Comparison of ENCODE assay signal across 27 mouse cellular contexts in the genomic region with DNA sequence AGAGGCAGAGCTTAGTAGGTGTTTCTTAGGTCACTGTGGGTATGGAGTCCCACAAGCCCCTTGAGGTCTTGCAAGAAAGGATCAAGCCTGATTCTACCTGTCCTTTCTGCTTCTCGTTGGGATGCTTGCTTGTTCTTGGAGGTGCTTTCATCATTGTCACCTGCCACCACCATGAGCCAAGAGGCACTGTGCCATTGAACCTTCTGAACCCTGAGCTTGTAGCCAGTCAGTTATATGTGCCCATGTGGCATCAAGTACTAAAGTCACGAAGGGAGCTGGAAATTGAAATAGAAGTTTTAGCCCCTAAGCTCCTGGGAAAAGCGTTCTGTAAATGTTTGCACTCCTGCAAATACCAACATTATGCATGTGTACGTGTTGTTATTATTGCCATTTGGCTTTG.
"Had no signal": no experiment of that assay in that cellular context is flagged by ENCODE, and none has a peak within 500 bp of the region (broad histone marks: within the 10 kb centered on the region; RNA-seq: fewer than 3 reads in every experiment).

No protein-coding gene starts in this region.

- H3K27ac ChIP-seq: embryonic facial prominence, embryonic 10.5 days; embryonic facial prominence, embryonic 12.5 days; embryonic facial prominence, embryonic 13.5 days; embryonic facial prominence, embryonic 15.5 days; forebrain, embryonic 10.5 days; forebrain, embryonic 12.5 days; forebrain, embryonic 13.5 days; forebrain, embryonic 15.5 days; gastrocnemius, adult 2 months; heart, adult 2 months had no signal

- H3K36me3 ChIP-seq: embryonic facial prominence, embryonic 12.5 days; embryonic facial prominence, embryonic 13.5 days; embryonic facial prominence, embryonic 15.5 days; forebrain, embryonic 15.5 days had no signal

- H3K4me2 ChIP-seq: embryonic facial prominence, embryonic 12.5 days; embryonic facial prominence, embryonic 13.5 days; embryonic facial prominence, embryonic 15.5 days; forebrain, embryonic 12.5 days; forebrain, embryonic 13.5 days; forebrain, embryonic 15.5 days had no signal

- H3K9me3 ChIP-seq: embryonic facial prominence, embryonic 10.5 days; embryonic facial prominence, embryonic 12.5 days; embryonic facial prominence, embryonic 13.5 days; embryonic facial prominence, embryonic 15.5 days; forebrain, embryonic 10.5 days; forebrain, embryonic 12.5 days; forebrain, embryonic 13.5 days; forebrain, embryonic 15.5 days had no signal

- H3K27me3 ChIP-seq: embryonic facial prominence, embryonic 12.5 days; embryonic facial prominence, embryonic 13.5 days; embryonic facial prominence, embryonic 15.5 days; forebrain, embryonic 12.5 days; forebrain, embryonic 13.5 days; forebrain, embryonic 15.5 days had no signal

- ATAC-seq: forebrain, embryonic 13.5 days; forebrain, embryonic 14.5 days; forebrain, embryonic 15.5 days; forebrain, embryonic 16.5 days; forebrain, postnatal 0 days had no signal

- H3K4me3 ChIP-seq: embryonic facial prominence, embryonic 10.5 days; embryonic facial prominence, embryonic 12.5 days; embryonic facial prominence, embryonic 13.5 days; embryonic facial prominence, embryonic 15.5 days; erythroblast, embryonic 14.5 days; forebrain, embryonic 10.5 days; forebrain, embryonic 12.5 days; forebrain, embryonic 13.5 days; forebrain, embryonic 15.5 days; gastrocnemius, adult 2 months; heart, adult 2 months had no signal

- DNase-seq: cerebellum, adult 2 months; cerebellum, adult 8-10 months; cerebellum, adult 9-10 months; cerebellum, adult 9-11 months; cerebellum, postnatal 14 days; cerebellum, postnatal 25 days; cerebellum, postnatal 36 days; embryo, embryonic 11 days; forebrain, postnatal 0 days; gastrocnemius, adult 2 months; gastrocnemius, postnatal 10 days; gastrocnemius, postnatal 14 days; gastrocnemius, postnatal 25 days; gastrocnemius, postnatal 36 days; heart, adult 18-20 months; heart, adult 2 months had no signal

- H3K4me1 ChIP-seq: embryonic facial prominence, embryonic 15.5 days had no signal

- H3K9ac ChIP-seq: embryonic facial prominence, embryonic 12.5 days; embryonic facial prominence, embryonic 13.5 days; embryonic facial prominence, embryonic 15.5 days; forebrain, embryonic 12.5 days; forebrain, embryonic 13.5 days; forebrain, embryonic 15.5 days; forebrain, postnatal 0 days had no signal
